Mouse (Mus musculus): ENCODE results near the gene Tns3. TPM values are rescaled to one million over a fixed set of nuclear protein-coding genes. Genes with fewer than 3 reads are reported as not detected.

Gene Tns3
- total and polyA plus RNA-seq, 3 experiments = not detected

GRCm38 (mm10) chr11:8644272-8644671, 20.1 kb downstream of the Tns3 start:
- TF ChIP-seq USF2 (IDR thresholded peaks at IDR 0.05; ENCODE audit: borderline replicate concordance in 1 of 2, insufficient read depth in 1 of 2, low read depth in 1 of 2, low read length in 2 of 2) (no peak), CHD2 (IDR thresholded peaks at IDR 0.05; ENCODE audit: low read length) (no peak), NELFE (IDR thresholded peaks at IDR 0.05; ENCODE audit: low read depth, low read length) (no peak), TCF12 (IDR thresholded peaks at IDR 0.05; ENCODE audit: low read depth, low read length) (no peak), ZKSCAN1 (IDR thresholded peaks at IDR 0.05; ENCODE audit: low read depth, low read length) (no peak), ZNF384 (IDR thresholded peaks at IDR 0.05; ENCODE audit: low read depth, low read length) (no peak), POLR2AphosphoS2 (IDR thresholded peaks at IDR 0.05; ENCODE audit: low read length) (no peak), JUND (IDR thresholded peaks at IDR 0.05; ENCODE audit: low read depth, low read length) (no peak), ETS1 (IDR thresholded peaks at IDR 0.05; ENCODE audit: low read depth, low read length) (no peak), CHD1 (IDR thresholded peaks at IDR 0.05; ENCODE audit: low read depth, low read length) (no peak), KAT2A (conservative IDR thresholded peaks at IDR 0.05; ENCODE audit: low read depth, low read length) (no peak), TAL1 (IDR thresholded peaks at IDR 0.05; ENCODE audit: low read length) (no peak), ELF1 (IDR thresholded peaks at IDR 0.05; ENCODE audit: low read depth, low read length) (no peak), HCFC1 (IDR thresholded peaks at IDR 0.05; ENCODE audit: low read depth, low read length) (no peak), MAZ (IDR thresholded peaks at IDR 0.05; ENCODE audit: low read depth, low read length) (no peak), SIN3A (IDR thresholded peaks at IDR 0.05; ENCODE audit: low read length) (no peak), UBTF (IDR thresholded peaks at IDR 0.05; ENCODE audit: borderline replicate concordance, insufficient read depth, low read depth, low read length) (no peak), MEF2A (IDR thresholded peaks at IDR 0.05; ENCODE audit: extremely low read depth, insufficient replicate concordance, low read depth, low read length, poor library complexity, severe bottlenecking) (no peak)
- H3K27ac ChIP-seq (ENCODE audit: control insufficient read depth, low read depth, low read length) = no peak overlapping the region
- DNase-seq (ENCODE audit: low read depth, low spot score) = no peak

GRCm38 (mm10) chr11:8641634-8642277, 22.6 kb downstream of the Tns3 start:
- Histone ChIP-seq H3K79me2 (ENCODE audit: control insufficient read depth, insufficient read depth, low read length, poor library complexity) (no peaks in the 10 kb centered on the region), H3K27me3 (ENCODE audit: control insufficient read depth in 1 of 2, insufficient read depth in 2 of 2, low read length in 2 of 2) (no peaks in the 10 kb centered on the region), H3K27ac (ENCODE audit: control insufficient read depth, low read depth, low read length) (no peak overlapping the region), H3K9ac (ENCODE audit: control insufficient read depth, low read depth, low read length, poor library complexity, severe bottlenecking) (no peak overlapping the region), H3K36me3 (ENCODE audit: control insufficient read depth in 1 of 2, insufficient read depth in 2 of 2, low read length in 2 of 2) (no peaks in the 10 kb centered on the region), H3K4me1 (ENCODE audit: control insufficient read depth in 1 of 2, insufficient read depth in 2 of 2, low read length in 2 of 2) (no peaks in the 10 kb centered on the region), H3K4me3 (ENCODE audit: control insufficient read depth in 1 of 2, insufficient read depth in 1 of 2, low read depth in 2 of 2, low read length in 2 of 2) (no peak overlapping the region), H3K9me3 (replicated peaks; ENCODE audit: insufficient read depth, low read length) (no peaks in the 10 kb centered on the region)
- no peak for DNase-seq (ENCODE audit: low read depth, low spot score)
- TF ChIP-seq E2F4 (IDR thresholded peaks at IDR 0.05; ENCODE audit: borderline replicate concordance, low read depth, low read length) = no peak
- no peak for TF ChIP-seq ZC3H11A (IDR thresholded peaks at IDR 0.05; ENCODE audit: low read depth, low read length)
- no peak for TF ChIP-seq BHLHE40 (IDR thresholded peaks at IDR 0.05; ENCODE audit: borderline replicate concordance, low read depth, low read length)
- no peak for TF ChIP-seq SIN3A (IDR thresholded peaks at IDR 0.05; ENCODE audit: low read length)
- TF ChIP-seq ELF1 (IDR thresholded peaks at IDR 0.05; ENCODE audit: low read depth, low read length) = no peak
- no peak for TF ChIP-seq MAFK (IDR thresholded peaks at IDR 0.05; ENCODE audit: borderline replicate concordance, low read depth, low read length)
- TF ChIP-seq JUND (IDR thresholded peaks at IDR 0.05; ENCODE audit: low read depth, low read length) = no peak
- TF ChIP-seq EP300 (IDR thresholded peaks at IDR 0.05; ENCODE audit: low read depth in 1 of 2, low read length in 2 of 2) = no peak
- TF ChIP-seq HCFC1 (IDR thresholded peaks at IDR 0.05; ENCODE audit: low read depth, low read length) = no peak
- TF ChIP-seq MYC (IDR thresholded peaks at IDR 0.05; ENCODE audit: low read depth, low read length) = no peak
- no peak for TF ChIP-seq USF1 (IDR thresholded peaks at IDR 0.05; ENCODE audit: low read depth, low read length)
- TF ChIP-seq POLR2AphosphoS5 (IDR thresholded peaks at IDR 0.05; ENCODE audit: borderline replicate concordance, low read depth, low read length) = no peak
- no peak for TF ChIP-seq MXI1 (IDR thresholded peaks at IDR 0.05; ENCODE audit: low read depth, low read length)

More at GRCm38 (mm10) chr11:8644272-8644671, 20.1 kb downstream of the Tns3 start:
- Histone ChIP-seq H3K9me3 (replicated peaks; ENCODE audit: insufficient read depth, low read length) (no peaks in the 10 kb centered on the region), H3K36me3 (ENCODE audit: control insufficient read depth in 1 of 2, insufficient read depth in 2 of 2, low read length in 2 of 2) (no peaks in the 10 kb centered on the region), H3K27me3 (ENCODE audit: control insufficient read depth in 1 of 2, insufficient read depth in 2 of 2, low read length in 2 of 2) (no peaks in the 10 kb centered on the region), H3K9ac (ENCODE audit: control insufficient read depth, low read depth, low read length, poor library complexity, severe bottlenecking) (no peak overlapping the region), H3K4me1 (ENCODE audit: control insufficient read depth in 1 of 2, insufficient read depth in 2 of 2, low read length in 2 of 2) (no peaks in the 10 kb centered on the region), H3K79me2 (ENCODE audit: control insufficient read depth, insufficient read depth, low read length, poor library complexity) (no peaks in the 10 kb centered on the region), H3K4me3 (ENCODE audit: control insufficient read depth in 1 of 2, insufficient read depth in 1 of 2, low read depth in 2 of 2, low read length in 2 of 2) (no peak overlapping the region)

All from MEL (cell line).